Mouse (Mus musculus) left cerebral cortex, adult 11 months (tissue): ENCODE data around the gene Evl.
A peak's percentile ranks its signal among the peaks of the same experiment; 100 is the strongest.
"Not testable (repeated sequence)": the region's sequence is repeated elsewhere in the genome, so short reads cannot be mapped to it uniquely, and the experiment has no call there.

ENCODE experiments used
- DNase-seq: peaks from one replicate; pipeline ENCODE4 v3.0.0; 2022; ENCODE audit warnings: low spot score

The Evl gene

DNA sequence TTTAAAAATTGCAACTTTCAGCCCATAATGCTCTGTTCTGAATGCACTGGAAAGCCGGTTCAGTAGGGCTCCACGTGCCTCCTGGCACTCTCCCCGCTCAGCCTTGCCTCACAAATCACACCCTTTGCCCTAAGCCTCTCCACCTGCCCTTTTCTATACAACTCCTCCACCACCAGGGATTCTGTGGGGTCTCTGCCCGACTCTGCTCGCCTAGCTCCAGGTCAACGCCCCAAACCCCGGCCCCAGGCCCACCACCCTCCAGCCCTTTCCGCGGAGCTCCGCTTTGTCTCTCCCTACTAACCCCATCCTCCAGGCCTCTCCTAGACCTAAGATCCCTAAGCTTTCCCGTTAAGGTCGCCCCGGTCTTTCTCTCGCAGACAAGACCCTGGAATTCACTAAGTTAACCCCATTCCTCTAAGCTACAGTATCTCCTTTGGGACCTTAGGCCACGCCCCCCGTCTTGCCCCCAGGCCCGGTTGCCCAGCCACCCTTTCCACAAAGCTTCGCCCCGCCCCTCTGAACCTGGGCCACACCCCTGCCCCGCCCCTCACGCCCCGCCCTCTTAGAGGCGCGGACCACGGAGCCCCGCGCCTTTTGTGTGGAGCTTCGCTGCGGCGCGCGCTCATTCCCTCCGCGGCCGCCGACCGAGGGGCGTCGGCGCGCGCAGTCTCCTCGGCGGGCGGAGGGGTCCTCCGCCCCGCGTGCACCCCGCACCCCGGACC is at the start of gene Evl:
TSS of gene Evl (plus strand) at position 601 of the 722 bp plus-strand sequence.
- peak; percentile 75 for DNase-seq

DNA sequence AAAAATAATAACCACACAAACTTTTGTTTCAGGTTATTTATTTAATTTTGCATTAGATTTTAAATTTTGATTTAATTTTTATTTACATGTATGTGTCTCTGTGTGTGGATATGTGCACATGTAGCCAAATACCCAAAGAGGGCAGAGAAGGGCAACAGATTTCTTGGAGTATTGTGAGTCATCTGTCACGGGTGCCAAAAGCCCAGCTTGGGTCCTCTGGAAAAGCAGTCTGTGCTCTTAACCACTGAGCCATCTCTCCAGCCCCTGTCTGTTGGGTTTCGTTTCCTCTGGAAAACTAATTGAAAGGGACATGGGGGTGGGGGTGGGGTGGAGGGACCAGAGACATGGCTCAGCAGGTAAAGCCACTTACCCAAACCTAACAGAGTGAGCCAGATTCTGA is 48.7 kb upstream of the Evl start:
- DNase-seq, result no peak

DNA sequence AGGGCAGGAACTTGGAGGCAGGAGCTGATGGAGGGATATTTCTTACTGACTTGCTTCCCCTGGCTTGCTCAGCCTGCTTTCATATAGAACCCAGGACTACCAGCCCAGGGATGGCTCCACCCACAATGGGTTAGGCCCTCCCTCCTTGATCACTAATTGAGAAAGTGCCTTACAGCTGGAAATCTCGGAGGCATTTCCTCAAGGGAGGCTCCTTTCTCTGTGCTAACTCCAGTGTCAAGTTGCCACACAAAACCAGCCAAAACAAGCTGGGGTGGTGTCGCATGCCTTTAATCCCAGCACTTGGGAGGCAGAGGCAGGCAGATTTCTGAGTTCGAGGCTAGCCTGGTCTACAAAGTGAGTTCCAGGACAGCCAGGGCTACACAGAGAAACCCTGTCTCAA is 47.5 kb upstream of the Evl start:
- DNase-seq, result not testable (repeated sequence)

DNA sequence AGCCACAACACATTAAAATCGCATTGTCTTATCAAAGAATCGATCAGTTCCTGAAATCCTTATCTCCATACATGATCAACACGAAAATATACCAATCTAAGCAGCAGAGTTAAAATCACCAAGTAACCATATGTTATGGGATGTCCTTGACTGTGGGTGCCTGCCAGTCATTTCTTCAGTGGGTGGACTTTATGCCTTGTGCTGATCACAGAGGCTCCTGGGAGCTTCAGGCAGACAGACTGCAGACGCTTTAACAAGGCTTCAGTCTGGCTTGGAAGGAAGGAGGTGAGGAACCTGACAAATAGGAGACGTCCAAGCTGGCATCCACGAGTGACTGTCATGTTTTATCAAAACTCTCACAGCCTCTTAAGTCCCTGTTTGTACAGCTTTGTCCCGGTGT is 43.9 kb upstream of the Evl start:
- no peak for DNase-seq

DNA sequence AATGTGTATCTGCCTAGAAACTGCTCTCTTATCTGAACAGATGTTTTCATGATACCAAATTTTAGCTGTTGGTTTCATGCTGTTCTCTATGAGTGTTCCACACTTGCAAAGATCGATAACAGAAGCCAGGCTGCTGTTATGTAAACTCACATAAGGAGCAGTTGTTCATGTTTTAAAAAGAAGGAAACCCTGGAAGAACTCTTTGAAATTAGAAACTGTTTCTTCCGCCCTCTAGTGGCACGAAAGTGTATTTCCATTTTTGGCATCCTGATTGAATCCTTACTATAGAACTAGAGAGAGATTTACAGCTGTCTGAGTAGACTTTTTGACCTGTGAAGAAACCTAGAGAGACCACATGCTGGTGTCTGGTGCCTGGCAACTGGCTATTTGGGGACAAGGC is 43.5 kb upstream of the Evl start:
- peak; percentile 51 for DNase-seq

DNA sequence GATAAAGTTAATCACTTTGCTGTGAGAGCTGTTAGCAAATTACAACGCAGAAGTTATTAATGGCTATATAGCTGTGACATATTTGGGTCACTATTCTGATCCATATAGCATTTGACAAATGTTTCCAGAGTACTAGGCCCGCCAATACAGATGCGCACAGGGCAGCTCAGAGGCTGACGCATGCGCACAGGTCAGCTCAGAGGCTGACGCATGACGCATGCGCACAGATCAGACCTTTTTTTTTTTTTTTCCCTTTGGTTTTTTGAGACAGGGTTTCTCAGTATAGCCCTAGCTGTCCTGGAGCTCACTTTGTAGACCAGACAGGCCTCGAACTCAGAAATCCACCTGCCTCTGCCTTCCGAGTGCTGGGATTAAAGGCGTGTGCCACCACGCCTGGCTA is 39.1 kb upstream of the Evl start:
- DNase-seq, result no peak

DNA sequence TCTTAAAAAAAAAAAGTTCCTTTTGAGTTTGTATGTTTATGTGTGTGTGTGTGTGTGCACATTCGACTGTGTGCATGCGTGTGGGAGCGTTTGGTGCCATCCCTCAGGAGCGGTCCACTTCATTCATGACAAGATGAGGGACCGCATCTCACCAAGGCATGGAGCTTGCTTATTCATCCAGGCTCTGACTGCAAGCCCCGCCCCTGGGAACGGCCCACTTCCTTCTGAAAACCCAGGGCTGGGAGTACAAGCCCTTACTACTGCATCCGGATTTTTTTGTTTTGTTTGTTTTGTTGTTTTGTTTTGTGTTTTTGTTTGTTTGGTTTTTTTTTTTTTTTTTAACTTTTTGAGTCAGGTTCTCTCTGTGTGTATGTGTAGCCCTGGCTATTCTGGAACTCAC is 35.1 kb upstream of the Evl start:
- no peak for DNase-seq

DNA sequence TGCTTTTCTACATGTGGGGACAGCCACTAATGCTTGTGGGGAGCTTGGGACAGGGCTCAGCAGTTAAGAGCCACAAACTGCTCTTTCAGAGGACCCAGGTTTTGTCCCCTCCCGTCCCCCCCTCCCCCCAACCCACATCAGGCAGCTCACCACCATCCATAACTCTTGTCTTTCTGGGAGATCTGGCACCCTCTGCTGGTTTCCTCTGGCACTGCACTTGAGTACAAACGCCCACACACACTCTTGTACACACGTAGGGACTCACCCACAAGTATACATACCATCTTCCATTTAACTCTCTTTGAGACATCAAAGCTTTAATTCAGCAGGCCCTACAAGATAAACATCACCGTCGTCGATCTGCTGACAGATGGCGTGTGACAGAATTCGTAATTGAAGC is 25.3 kb upstream of the Evl start:
- DNase-seq, result no peak

DNA sequence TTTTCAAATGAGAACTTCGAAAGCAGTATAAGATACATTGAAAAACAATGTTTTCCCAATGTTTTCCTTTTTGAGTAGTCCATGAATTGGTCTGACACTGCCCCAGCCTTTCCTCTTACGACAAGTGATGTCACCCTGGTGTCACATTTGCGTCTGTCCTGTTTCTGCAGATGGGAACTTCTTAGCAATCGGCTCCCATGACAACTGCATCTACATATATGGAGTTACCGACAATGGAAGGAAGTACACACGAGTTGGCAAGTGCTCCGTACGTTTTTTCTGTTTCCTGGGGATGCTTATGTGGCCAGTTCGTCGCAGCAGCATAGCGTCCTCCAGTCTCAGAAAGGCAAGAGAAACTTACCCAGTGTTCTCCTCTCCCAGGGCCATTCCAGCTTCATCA is 20.0 kb upstream of the Evl start:
- no peak for DNase-seq

DNA sequence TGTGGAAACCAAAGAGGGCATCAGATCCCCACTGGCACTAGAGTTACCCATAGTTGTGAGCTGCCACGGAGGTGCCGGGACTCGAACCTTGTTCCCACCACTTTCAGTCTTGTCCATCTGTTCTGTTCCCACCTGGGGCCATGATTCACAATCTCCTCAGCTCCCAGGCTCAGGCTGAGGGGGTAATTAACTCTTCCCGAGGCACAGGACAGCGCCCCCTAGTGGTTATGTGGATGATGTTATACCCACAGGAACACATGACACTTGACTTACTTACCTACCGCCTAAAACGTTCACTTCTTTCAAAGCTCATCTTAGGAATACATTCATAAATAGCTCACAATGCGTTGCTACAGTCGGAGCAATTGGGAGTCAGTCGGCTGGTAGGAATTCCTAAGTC is 18.1 kb upstream of the Evl start:
- no peak for DNase-seq

DNA sequence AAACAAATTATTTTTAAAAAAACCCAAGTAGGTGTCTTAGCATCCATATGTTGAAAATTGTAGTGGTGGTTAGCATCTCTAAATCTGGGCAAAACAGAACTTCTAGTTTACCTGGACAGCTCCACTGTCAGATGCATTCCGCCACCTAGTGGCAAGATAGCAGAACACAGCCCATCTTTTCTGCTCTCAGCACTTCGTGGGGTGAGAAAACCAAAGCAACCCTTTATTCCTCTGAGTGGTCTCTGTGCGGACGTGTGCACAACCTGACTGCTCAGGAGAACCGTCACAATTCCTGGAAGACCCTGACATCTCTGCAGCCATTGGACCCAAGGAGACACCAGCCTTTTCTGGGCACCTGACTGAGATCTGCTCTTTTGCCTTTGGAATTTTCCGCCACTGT is 13.4 kb upstream of the Evl start:
- DNase-seq, result peak; percentile 33

DNA sequence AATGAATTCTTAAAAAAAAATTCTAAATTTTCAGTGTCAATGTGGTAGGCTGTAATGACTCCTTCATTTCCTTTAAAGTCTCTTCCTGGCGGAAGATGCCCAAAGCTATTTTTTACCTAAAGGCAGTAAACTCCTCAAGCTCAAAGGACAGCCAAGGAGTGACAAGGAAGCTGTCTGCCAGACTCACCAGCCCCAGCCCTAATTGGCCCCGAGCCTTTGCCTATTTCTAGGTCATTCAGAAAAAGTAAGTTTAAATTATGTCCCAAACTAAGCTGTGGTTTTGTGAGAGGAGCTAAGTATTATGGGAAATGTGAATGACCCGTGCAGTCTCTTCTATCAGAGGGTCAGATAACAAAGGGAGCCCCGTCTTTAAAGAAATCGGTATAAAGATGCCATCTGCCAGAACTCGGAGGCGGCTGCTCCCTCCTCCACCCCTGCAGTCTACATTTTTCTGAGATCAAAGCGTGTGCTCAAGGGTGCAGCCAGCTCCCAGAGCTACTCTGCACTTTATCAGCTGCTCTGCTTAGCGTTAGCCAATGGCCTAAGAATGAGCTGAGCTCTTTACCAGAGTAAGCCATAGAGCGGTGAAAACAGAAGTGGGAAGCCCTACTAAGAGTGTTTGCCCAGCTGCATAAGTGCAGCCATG is 7.9 kb upstream of the Evl start:
- no peak for DNase-seq

DNA sequence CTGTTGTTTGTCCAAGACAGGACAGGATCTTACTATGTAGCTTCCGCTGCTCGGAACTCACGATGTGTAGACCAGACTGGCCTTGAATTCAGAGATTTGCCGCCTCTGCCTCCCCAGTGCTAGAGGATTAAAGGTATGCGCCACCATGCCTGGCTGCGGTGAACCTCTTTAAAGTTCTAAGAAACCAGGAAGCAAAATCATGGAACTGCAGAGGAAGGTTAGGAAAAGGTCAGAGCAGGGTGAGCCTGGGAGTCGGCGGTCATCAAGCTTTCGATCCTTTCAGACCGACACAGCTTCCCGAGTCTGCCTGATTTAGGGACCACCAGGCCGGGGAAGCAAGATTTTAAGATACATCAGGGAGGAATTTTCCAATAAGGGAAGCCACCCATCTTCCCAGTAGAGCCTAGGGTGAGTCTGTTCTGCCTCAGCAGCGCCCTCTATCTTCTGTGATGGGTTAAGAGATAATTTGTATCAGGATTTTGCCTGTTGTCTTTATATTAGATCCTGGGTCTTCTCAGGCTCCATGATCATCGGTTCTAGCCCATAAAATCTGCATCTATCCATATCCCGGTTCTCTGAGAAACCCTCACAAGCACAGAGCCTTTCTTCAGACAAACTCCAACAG is 7.2 kb upstream of the Evl start:
- DNase-seq, result no peak

DNA sequence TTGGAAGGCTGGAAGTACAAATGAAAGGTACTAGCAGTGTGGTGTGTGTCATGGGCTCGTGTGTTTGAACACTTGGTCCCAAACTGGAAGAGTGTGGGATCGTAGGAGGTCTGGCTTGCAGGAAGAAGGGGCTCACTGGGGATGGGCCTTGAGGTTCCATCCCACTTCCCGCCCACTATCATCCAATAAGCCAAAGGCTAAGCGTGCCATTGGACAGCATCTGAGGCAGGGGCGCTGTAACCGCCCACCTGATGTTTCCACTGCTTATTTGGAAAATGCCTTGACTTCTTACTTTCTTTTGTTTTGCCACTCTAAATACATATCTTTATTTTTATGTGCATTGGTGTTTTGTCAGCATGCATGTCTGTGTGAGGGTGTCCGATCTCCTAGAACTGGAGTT is 2.8 kb upstream of the Evl start:
- DNase-seq, result no peak

DNA sequence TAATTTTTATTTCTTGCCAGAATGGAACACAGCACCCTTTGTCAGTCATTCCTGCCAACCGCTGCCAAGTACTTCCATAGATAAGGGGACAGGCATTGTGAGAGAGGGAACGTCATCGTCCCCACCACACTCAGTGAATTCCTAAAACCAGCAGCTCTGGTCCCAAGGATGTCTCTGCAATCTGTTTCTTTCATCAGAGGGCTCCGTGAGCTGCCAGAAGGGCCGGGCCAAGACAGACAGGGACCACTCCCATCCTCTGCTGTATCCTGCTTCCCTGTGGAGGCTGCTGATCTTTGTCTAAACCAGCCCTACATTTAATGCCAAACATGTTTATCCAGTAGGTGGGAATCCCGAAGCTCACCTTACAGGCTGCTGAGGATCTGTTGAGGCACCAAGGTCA is 1.4 kb upstream of the Evl start:
- DNase-seq, result no peak

DNA sequence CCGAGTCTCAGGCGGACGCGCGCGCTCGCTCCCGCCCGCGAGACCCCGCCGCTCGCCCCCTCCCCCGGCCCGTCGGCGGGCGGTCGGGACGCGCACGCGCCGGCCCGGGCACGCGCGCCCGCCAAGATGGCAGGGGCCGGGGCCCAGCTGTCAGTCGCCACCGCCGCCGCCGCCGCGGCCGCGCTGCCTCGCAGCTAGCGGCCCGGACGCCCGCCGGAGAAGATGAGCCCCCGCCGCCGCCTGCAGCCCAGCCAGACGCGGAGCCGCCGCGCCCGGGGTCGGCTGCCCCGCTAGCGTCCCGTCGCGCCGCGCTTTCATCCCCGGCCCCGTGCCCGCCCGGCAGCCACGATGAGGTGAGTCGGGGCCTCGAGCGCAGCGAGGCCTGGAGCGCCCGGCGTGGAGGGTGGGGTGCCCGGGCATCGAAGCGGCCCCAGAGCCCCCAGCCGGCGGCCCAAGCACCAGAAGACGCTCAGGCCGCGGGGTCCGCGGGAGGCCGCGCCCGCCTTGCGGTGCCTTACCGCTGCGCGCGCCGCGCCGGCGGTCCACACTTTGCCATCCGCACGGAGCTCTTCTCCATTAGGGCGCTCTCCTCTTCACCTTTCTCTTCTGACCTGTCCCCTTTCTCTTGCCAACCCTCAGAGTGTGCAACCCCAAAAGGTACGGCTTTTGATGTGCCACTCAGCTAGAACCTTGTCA is 489 bp downstream of the Evl start:
- no peak for DNase-seq

DNA sequence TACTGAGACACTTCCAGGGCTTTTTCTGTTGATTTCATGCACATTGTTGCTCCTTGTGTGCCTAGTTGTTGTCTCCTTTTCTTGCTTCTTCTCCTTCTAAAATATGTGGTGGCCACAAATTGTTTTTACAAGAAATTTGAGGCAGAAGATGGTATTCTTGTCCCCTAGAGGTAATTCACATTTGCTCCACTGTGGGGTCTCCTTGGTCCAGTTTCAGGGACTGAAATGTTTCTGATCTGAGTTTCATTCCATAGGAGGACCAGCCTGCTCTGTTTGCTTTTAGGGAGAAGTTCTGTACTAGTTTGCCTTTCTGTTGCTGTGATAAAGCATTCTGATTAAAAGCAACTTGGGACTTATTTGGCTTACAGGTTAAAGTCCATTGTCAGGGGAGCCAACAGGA is 3.7 kb downstream of the Evl start:
- DNase-seq, result no peak

DNA sequence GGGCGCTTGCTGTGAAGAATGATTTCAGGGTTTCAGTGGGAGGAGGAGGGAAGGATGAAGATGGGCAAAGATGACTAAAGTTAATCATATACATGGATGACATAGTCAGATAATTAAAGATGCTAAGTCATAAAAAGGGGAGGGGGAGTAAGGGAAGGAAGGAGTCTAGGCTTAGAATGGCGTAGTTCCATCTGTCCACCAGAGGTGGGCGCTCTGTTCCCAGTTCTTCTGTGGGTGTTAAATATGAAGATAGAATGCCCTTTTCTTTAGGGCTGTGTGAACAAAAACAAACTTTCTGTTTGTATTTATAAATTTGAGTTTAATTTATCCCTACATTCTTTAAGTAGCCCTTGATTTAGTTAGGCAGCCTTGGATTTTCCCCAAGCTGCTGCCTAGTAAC is 8.7 kb downstream of the Evl start:
- DNase-seq, result no peak

DNA sequence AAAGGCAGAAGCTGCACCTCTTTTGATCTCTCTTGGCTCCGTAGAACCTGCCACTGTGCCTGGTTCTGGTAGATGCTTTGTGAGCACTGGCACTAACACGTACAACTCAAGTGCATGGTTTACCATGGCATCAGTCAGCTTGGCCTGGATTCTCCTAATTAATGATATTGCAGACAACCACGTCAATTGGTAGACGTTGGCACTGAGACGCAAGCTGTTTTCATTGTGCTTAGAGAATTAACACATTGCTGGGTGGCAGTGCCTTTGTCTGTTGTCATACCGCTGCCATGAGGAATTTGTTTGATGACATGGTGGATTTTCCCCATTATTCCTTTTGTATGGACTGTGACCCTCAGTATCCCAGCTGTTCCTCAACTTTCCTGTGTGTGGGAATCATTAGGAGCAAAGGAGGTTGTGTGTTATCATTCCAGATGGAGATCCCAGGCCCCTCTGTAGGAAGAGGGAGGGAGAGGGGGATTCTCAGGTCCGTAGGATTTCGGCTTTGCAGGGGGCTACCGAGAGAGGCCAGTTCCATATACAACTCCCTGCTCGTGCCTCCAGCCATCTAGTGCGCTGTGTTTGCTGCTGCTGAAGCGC is 10.5 kb downstream of the Evl start:
- no peak for DNase-seq

DNA sequence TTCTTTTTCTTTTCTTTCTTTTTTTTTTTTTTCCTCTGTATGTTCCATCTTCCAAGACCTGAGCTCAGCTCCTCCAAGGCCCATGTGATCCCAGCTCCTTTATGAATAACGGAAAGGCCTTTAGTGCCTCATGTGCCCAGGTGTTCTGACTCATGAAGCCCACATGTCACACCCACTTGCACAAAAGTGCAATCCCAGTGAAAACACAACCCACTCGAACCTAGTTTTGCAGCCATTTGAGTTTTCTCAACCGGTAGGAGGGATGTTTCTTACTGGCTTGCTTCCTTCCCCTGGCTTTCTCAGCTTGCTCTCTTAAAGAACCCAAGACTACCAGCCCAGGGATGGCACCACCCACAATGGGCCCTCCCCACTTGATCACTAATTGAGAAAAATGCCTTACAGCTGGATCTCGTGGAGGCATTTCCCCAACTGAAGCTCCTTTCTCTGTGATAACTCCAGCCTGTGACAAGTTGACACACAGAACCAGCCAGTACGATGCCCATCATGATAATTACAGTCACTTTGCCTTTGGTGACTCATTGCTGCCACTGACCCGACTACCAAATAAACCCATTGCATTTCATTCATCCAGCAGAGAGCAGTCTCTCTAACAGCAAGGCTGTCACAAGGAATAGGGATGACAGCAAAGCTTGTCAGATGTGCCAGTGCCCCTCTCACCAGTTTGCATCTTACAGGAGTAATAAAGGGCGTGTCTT is 24.8 kb downstream of the Evl start:
- peak; percentile 62 for DNase-seq

DNA sequence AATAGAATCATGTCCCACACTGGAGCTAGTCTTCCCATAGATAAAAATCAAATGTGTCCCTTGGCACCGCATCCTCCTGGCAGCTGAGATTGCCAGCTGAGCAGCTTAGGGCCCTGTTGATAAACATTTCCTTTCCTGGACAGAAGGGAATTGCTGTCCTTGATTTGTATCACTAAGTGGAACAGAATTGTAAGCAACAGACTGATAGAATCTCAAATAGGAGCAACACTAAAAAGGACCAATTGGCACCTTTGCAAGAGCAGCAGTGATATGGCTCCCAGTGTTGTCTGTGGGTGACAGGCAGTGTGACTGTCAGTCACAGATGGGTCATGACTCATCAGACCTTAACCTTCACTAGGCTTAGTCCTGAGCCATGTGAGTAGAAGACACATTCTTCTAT is 29.3 kb downstream of the Evl start:
- DNase-seq, result no peak

DNA sequence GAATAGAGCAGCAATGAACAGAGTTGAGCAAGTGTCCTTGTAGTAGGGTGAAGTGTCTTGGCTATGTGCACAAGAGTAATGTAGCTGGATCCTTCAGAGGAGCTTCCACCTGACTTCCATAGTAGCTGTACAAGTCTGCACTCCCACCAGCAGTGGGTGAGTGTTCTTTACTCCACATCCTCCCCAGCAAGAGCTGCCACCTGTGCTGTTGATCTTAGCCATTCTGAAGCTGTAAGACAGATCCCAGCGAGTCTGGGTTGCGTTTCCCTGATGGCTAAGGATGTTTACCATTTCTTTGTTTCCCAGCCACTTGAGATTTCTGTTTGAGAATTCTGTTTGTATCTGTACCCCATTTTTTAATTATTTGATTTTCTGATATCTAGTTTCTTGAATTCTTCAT is 35.6 kb downstream of the Evl start:
- DNase-seq, result no peak
